Mouse (Mus musculus) liver, adult 2 months (tissue): ENCODE data around the gene Bcl11a.

Experiments used
- CTCF ChIP-seq: fragments of 200-500 bp; IDR thresholded peaks from 2 replicates; pipeline ENCODE4 v1.5.1; 2011; ENCODE audit warnings: low read depth, low read length, control low read depth
- POLR2A ChIP-seq: fragments of 200-500 bp; IDR thresholded peaks from 2 replicates; pipeline ENCODE4 v1.6.1; 2011; ENCODE audit warnings: low read length, control low read depth; ENCODE audit not compliant: insufficient read depth; ENCODE audit errors: extremely low read depth

- TF ChIP-seq CTCF (no peak), POLR2A (no peak)
These were observed 33.8 kb upstream of the Bcl11a start for GRCm38 (mm10) chr11:24044025-24044424.
